9 mouse cellular contexts compared by ENCODE assay signal in the genomic region with DNA sequence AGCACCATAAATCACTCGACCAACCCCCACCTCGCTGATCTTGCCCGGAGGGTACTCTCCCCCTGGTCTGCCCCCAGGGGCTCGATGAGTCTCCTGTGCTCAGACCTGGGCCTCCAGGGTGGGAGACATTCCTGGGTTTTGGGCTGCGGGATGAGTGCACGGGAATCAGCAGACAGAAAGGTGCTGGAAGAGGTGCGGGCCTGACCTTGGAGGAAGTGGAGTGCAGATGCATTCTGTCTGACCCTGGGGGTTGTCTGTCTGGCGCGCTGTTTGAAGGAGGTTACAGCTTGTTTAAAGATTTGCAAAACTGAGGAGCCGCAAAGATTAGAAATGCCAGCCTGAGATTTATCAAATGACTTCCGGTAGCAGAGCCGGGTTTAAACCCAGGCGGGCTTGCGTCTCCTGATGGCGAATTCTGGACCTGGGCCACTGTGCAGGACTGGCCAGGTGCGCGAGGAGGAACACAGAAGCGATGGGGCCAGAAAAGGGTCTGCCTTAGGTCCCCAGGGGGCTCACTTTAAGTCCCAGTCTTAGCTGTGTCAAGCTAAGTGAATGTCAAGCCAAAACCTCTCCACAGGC.
DNase-seq lines count a peak whose midpoint lies in the region; ATAC-seq and TF ChIP-seq lines count a peak whose summit lies in the region.
"Had no signal": no experiment of that assay in that cellular context is flagged by ENCODE, and none has a peak within 500 bp of the region (broad histone marks: within the 10 kb centered on the region; RNA-seq: fewer than 3 reads in every experiment).

No protein-coding gene starts in this region.

- no peak overlapping the region for H3K27ac ChIP-seq in heart, embryonic 14.5 days (replicated peaks in 1 of 2; ENCODE audit: control insufficient read depth in 1 of 2, insufficient read depth in 1 of 2, low read depth in 2 of 2, low read length in 2 of 2)
- H3K27ac ChIP-seq in limb, embryonic 10.5 days: peak overlapping the region; percentile 96
- H3K27ac ChIP-seq in stomach, postnatal 0 days (replicated peaks): no peak overlapping the region
- H3K27ac ChIP-seq in layer of hippocampus, adult 2 months: no peak overlapping the region
- no peak overlapping the region for H3K27ac ChIP-seq in gastrocnemius, adult 2 months

- TF ChIP-seq CTCF in stomach, postnatal 0 days (IDR thresholded peaks at IDR 0.05; ENCODE audit: low read depth): no peak
- TF ChIP-seq CTCF in layer of hippocampus, adult 2 months (conservative IDR thresholded peaks at IDR 0.05): no peak
- TF ChIP-seq CTCF in gastrocnemius, adult 2 months (IDR thresholded peaks at IDR 0.05): no peak

- H3K9ac ChIP-seq in heart, embryonic 14.5 days (ENCODE audit: low read length): peak overlapping the region; percentile 71
- no peak overlapping the region for H3K9ac ChIP-seq in stomach, postnatal 0 days (ENCODE audit: low read length)

- peak overlapping the region; percentile 76 for H3K4me2 ChIP-seq in heart, embryonic 14.5 days (ENCODE audit: low read length)
- peak overlapping the region; percentile 67 for H3K4me2 ChIP-seq in stomach, postnatal 0 days (replicated peaks; ENCODE audit: low read depth)

- no peaks in the 10 kb centered on the region for H3K36me3 ChIP-seq in heart, embryonic 14.5 days (ENCODE audit: control insufficient read depth, insufficient read depth, low read length)
- H3K36me3 ChIP-seq in limb, embryonic 10.5 days: no peaks in the 10 kb centered on the region
- H3K36me3 ChIP-seq in stomach, postnatal 0 days (ENCODE audit: control insufficient read depth, insufficient read depth, low read length): no peaks in the 10 kb centered on the region

- 11% methylated on average over 18 of the region's 18 CpGs for WGBS in heart, embryonic 14.5 days
- WGBS in limb, embryonic 10.5 days: under 1% methylated on average over 18 of the region's 18 CpGs
- WGBS in stomach, postnatal 0 days: 28% methylated on average over 18 of the region's 18 CpGs

- no peaks in the 10 kb centered on the region for H3K9me3 ChIP-seq in heart, embryonic 14.5 days (ENCODE audit: control insufficient read depth, low read length)
- no peaks in the 10 kb centered on the region for H3K9me3 ChIP-seq in limb, embryonic 10.5 days (replicated peaks)
- no peaks in the 10 kb centered on the region for H3K9me3 ChIP-seq in stomach, postnatal 0 days (ENCODE audit: control insufficient read depth, low read length)

- ATAC-seq in heart, embryonic 14.5 days (ENCODE audit: insufficient number of reproducible peaks, insufficient read depth, low FRiP score, low read depth): no peak
- ATAC-seq in stomach, postnatal 0 days (ENCODE audit: low FRiP score, low TSS enrichment): no peak

- peaks cover 21 to 29% of the 10 kb centered on the region in 2 experiments; a peak in 3 of 4 replicates for H3K4me1 ChIP-seq in heart, embryonic 14.5 days (ENCODE audit: control insufficient read depth in 2 of 2, insufficient read depth in 2 of 2, low read length in 2 of 2)
- peaks cover 67% of the 10 kb centered on the region for H3K4me1 ChIP-seq in limb, embryonic 10.5 days
- no peaks in the 10 kb centered on the region; the same call in 1 of the 2 replicates for H3K4me1 ChIP-seq in stomach, postnatal 0 days (replicated peaks; ENCODE audit: control insufficient read depth, insufficient read depth)

- no peak for DNase-seq in heart, postnatal 25 days (ENCODE audit: low spot score)
- peak; percentile 23 for DNase-seq in right cerebral cortex, postnatal 25 days
- no peak for DNase-seq in right cerebral cortex, postnatal 36 days (ENCODE audit: low spot score in 2 of 2)
- DNase-seq in limb, embryonic 10.5 days (ENCODE audit: low spot score): peak; percentile 71
- peak; percentile 21 for DNase-seq in stomach, postnatal 0 days (ENCODE audit: low spot score)
- DNase-seq in layer of hippocampus, adult 2 months (ENCODE audit: low spot score in 2 of 2): no peak
- DNase-seq in gastrocnemius, adult 2 months: no peak
- DNase-seq: cerebellum, adult 11 months had no signal

- H3K4me3 ChIP-seq in heart, embryonic 14.5 days (ENCODE audit: control insufficient read depth in 1 of 2, insufficient read depth in 1 of 2, low read depth in 1 of 2, low read length in 2 of 2): peak overlapping the region; percentile 41 to 47; a peak in 3 of 4 replicates
- H3K4me3 ChIP-seq in limb, embryonic 10.5 days: peak overlapping the region; percentile 52
- peak overlapping the region; percentile 39 for H3K4me3 ChIP-seq in stomach, postnatal 0 days (ENCODE audit: low read depth, low read length)
- H3K4me3 ChIP-seq in layer of hippocampus, adult 2 months: no peak overlapping the region
- no peak overlapping the region; the same call in 1 of the 2 replicates for H3K4me3 ChIP-seq in gastrocnemius, adult 2 months

- H3K27me3 ChIP-seq in heart, embryonic 14.5 days (ENCODE audit: control insufficient read depth, insufficient read depth, low read length): peaks cover 34% of the 10 kb centered on the region
- no peaks in the 10 kb centered on the region for H3K27me3 ChIP-seq in limb, embryonic 10.5 days (ENCODE audit: low read depth, poor library complexity, severe bottlenecking)
- H3K27me3 ChIP-seq in stomach, postnatal 0 days (ENCODE audit: control insufficient read depth, insufficient read depth, low read length): peaks cover 5% of the 10 kb centered on the region; the same call in 1 of the 2 replicates

- intact Hi-C loops in heart, postnatal 25 days (cut with DNase I): no loop called here
- intact Hi-C loops in gastrocnemius, adult 2 months (cut with DNase I): loop anchor here (5.0 kb wide), 3 partner anchors 833 to 1912 kb away; partner anchors contain the start of genes Hoxa11 and Tra2a

- TF ChIP-seq EP300 in stomach, postnatal 0 days (optimal IDR thresholded peaks at IDR 0.05): no peak

Comparison
In these comparisons a context has a peak if more than half of its experiments do, and no peak if none do; other contexts are left out.
1. DNase-seq: peak in right cerebral cortex, postnatal 25 days (single experiment), limb, embryonic 10.5 days (single experiment) and stomach, postnatal 0 days (single experiment); none in heart, postnatal 25 days (single experiment), right cerebral cortex, postnatal 36 days (0 of 2), layer of hippocampus, adult 2 months (0 of 2) and gastrocnemius, adult 2 months (single experiment).
2. H3K4me3 ChIP-seq: peak in heart, embryonic 14.5 days (2 of 2), limb, embryonic 10.5 days (single experiment) and stomach, postnatal 0 days (single experiment); none in layer of hippocampus, adult 2 months (single experiment) and gastrocnemius, adult 2 months (single experiment).